Mouse (Mus musculus) stomach, embryonic 14.5 days (tissue): ENCODE data around the gene Amigo2. TPM values are rescaled to one million over a fixed set of nuclear protein-coding genes. Genes with fewer than 3 reads are reported as not detected.
A peak's percentile ranks its signal among the peaks of the same experiment; 100 is the strongest.

Experiments used
- ATAC-seq: fragments of 200-750 bp; cut with Nextera tagmentation; 2 replicates; pipeline ENCODE4 v1.8.0; 2017; ENCODE audit warnings: low read depth, moderate TSS enrichment; ENCODE audit not compliant: insufficient number of reproducible peaks, insufficient read depth, low FRiP score
- H3K27ac ChIP-seq: fragments of 300-500 bp; sonication (generic); 2 replicates; pipeline ENCODE4 v1.5.1; 2014; ENCODE audit warnings: mild to moderate bottlenecking, low read length, moderate library complexity, mixed read lengths
- H3K27me3 ChIP-seq: fragments of 300-500 bp; sonication (generic); 2 replicates; pipeline ENCODE4 v1.6.1; 2014; ENCODE audit warnings: low read length, control low read depth, mixed read lengths; ENCODE audit not compliant: control insufficient read depth, insufficient read depth
- H3K36me3 ChIP-seq: fragments of 300-500 bp; sonication (generic); 2 replicates; pipeline ENCODE4 v1.6.1; 2014; ENCODE audit warnings: mild to moderate bottlenecking, control low read depth, low read length, moderate library complexity, mixed read lengths; ENCODE audit not compliant: control insufficient read depth, insufficient read depth
- H3K4me1 ChIP-seq: fragments of 300-500 bp; sonication (generic); 2 replicates; pipeline ENCODE4 v1.6.1; 2014; ENCODE audit warnings: low read length, control low read depth, mixed read lengths; ENCODE audit not compliant: control insufficient read depth, insufficient read depth
- H3K4me2 ChIP-seq: fragments of 300-500 bp; sonication (generic); replicated peaks from 2 replicates; pipeline ENCODE4 v1.6.1; 2014; ENCODE audit warnings: low read depth, low read length, control low read depth
- H3K4me3 ChIP-seq: fragments of 300-500 bp; sonication (generic); 2 replicates; pipeline ENCODE4 v1.5.1; 2014; ENCODE audit warnings: low read depth, low read length, control low read depth
- H3K9ac ChIP-seq: fragments of 300-500 bp; sonication (generic); replicated peaks from 2 replicates; pipeline ENCODE4 v1.6.1; 2014; ENCODE audit warnings: low read depth, mild to moderate bottlenecking, control low read depth, low read length, moderate library complexity, mixed read lengths
- H3K9me3 ChIP-seq: fragments of 300-500 bp; sonication (generic); 2 replicates; pipeline ENCODE4 v1.6.1; 2016; ENCODE audit warnings: low read depth, low read length, control low read depth; ENCODE audit not compliant: control insufficient read depth
- WGBS: fragments of 180-500 bp; shearing (Covaris S2); extraction: QIAGEN DNeasy Blood & Tissue Kit; methylation state at CpG from one replicate; pipeline ENCODE4 v1.1.7; 2014; 5-methylcytosine and 5-hydroxymethylcytosine counted together
- polyA plus RNA-seq: library from polyadenylated mRNA; unstranded; fragments of >200 nt; fragmentation: Nextera tagmentation; extraction: Ambion mirVana; gene quantifications from 2 replicates; pipeline ENCODE4 v1.2.1, GENCODE M21; 2014

Amigo2 gene
- 3.0 and 5.5 TPM in 2 replicates for polyA plus RNA-seq

GRCm38 (mm10) chr15:97246911-97247790, at the start of gene Amigo2, which contains the start of gene Pced1b:
Gene Amigo2 (minus strand): TSS chr15:97247287.
Gene Pced1b (plus strand): TSS chr15:97247107.
- WGBS, result under 1% methylated on average over 76 of the region's 125 CpGs
- Histone ChIP-seq H3K4me3 (peak within 1 kb of the TSS; percentile 78), H3K27me3 (no peaks in the 10 kb centered on the region), H3K4me2 (peak within 1 kb of the TSS; percentile 82), H3K4me1 (no peaks in the 10 kb centered on the region), H3K36me3 (no peaks in the 10 kb centered on the region), H3K9ac (peak within 1 kb of the TSS; percentile 78), H3K9me3 (no peaks in the 10 kb centered on the region), H3K27ac (peak within 1 kb of the TSS; percentile 74)
- ATAC-seq, result peak; percentile 86

GRCm38 (mm10) chr15:97291291-97292050, 44.4 kb upstream of the Amigo2 start:
- no peaks in the 10 kb centered on the region for H3K27me3 ChIP-seq
- H3K36me3 ChIP-seq, result no peaks in the 10 kb centered on the region
- no peaks in the 10 kb centered on the region for H3K9me3 ChIP-seq
- H3K27ac ChIP-seq, result no peak overlapping the region
- H3K4me1 ChIP-seq, result no peaks in the 10 kb centered on the region
- 69% methylated on average over 21 of the region's 21 CpGs for WGBS
- ATAC-seq, result no peak; the same call in 1 of the 2 replicates
- no peak overlapping the region for H3K4me2 ChIP-seq
- H3K9ac ChIP-seq, result no peak overlapping the region
- H3K4me3 ChIP-seq, result no peak overlapping the region

GRCm38 (mm10) chr15:97290351-97290750, 43.3 kb upstream of the Amigo2 start:
- no peak overlapping the region for H3K27ac ChIP-seq
- H3K4me3 ChIP-seq, result no peak overlapping the region
- H3K9me3 ChIP-seq, result no peaks in the 10 kb centered on the region
- H3K9ac ChIP-seq, result no peak overlapping the region
- H3K4me2 ChIP-seq, result no peak overlapping the region
- H3K4me1 ChIP-seq, result no peaks in the 10 kb centered on the region
- WGBS, result 84% methylated on average over 6 of the region's 6 CpGs
- no peaks in the 10 kb centered on the region for H3K27me3 ChIP-seq
- no peaks in the 10 kb centered on the region for H3K36me3 ChIP-seq
- ATAC-seq, result no peak

GRCm38 (mm10) chr15:97289176-97289575, 42.1 kb upstream of the Amigo2 start:
- Histone ChIP-seq H3K36me3 (no peaks in the 10 kb centered on the region), H3K4me3 (no peak overlapping the region), H3K27ac (no peak overlapping the region), H3K27me3 (no peaks in the 10 kb centered on the region), H3K9ac (no peak overlapping the region), H3K4me1 (no peaks in the 10 kb centered on the region), H3K9me3 (no peaks in the 10 kb centered on the region), H3K4me2 (no peak overlapping the region)
- 71% methylated on average over 4 of the region's 4 CpGs for WGBS
- no peak for ATAC-seq

- 68% methylated on average over 13 of the region's 13 CpGs for WGBS
- Histone ChIP-seq H3K27me3 (no peaks in the 10 kb centered on the region), H3K4me1 (no peaks in the 10 kb centered on the region), H3K27ac (no peak overlapping the region), H3K9ac (no peak overlapping the region), H3K4me3 (no peak overlapping the region), H3K4me2 (no peak overlapping the region), H3K36me3 (no peaks in the 10 kb centered on the region), H3K9me3 (no peaks in the 10 kb centered on the region)
- ATAC-seq, result no peak
These were observed 41.6 kb upstream of the Amigo2 start for GRCm38 (mm10) chr15:97288690-97289089.

GRCm38 (mm10) chr15:97287436-97288143, 40.5 kb upstream of the Amigo2 start:
- Histone ChIP-seq H3K27ac (no peak overlapping the region), H3K4me3 (no peak overlapping the region), H3K27me3 (no peaks in the 10 kb centered on the region), H3K4me1 (no peaks in the 10 kb centered on the region), H3K36me3 (no peaks in the 10 kb centered on the region), H3K9me3 (no peaks in the 10 kb centered on the region), H3K4me2 (no peak overlapping the region), H3K9ac (no peak overlapping the region)
- 92% methylated on average over 5 of the region's 5 CpGs for WGBS
- ATAC-seq, result no peak

- Histone ChIP-seq H3K4me3 (no peak overlapping the region), H3K4me2 (no peak overlapping the region), H3K9me3 (no peaks in the 10 kb centered on the region), H3K27ac (no peak overlapping the region), H3K27me3 (no peaks in the 10 kb centered on the region), H3K36me3 (no peaks in the 10 kb centered on the region), H3K9ac (no peak overlapping the region), H3K4me1 (no peaks in the 10 kb centered on the region)
- 78% methylated on average over 10 of the region's 10 CpGs for WGBS
- ATAC-seq, result no peak
These were observed 39.6 kb upstream of the Amigo2 start for GRCm38 (mm10) chr15:97286731-97287130.

GRCm38 (mm10) chr15:97285665-97286212, 38.7 kb upstream of the Amigo2 start:
- 88% methylated on average over 10 of the region's 10 CpGs for WGBS
- 0 out of 2 replicates have a peak, but pooled peaks cover 3% of the 10 kb centered on the region for H3K4me1 ChIP-seq
- no peak overlapping the region for H3K9ac ChIP-seq
- no peak overlapping the region for H3K4me3 ChIP-seq
- no peaks in the 10 kb centered on the region for H3K9me3 ChIP-seq
- H3K27me3 ChIP-seq, result no peaks in the 10 kb centered on the region
- ATAC-seq, result no peak
- H3K36me3 ChIP-seq, result no peaks in the 10 kb centered on the region
- H3K27ac ChIP-seq, result no peak overlapping the region
- no peak overlapping the region for H3K4me2 ChIP-seq
